8 mouse cellular contexts compared by ENCODE assay signal in the genomic region with DNA sequence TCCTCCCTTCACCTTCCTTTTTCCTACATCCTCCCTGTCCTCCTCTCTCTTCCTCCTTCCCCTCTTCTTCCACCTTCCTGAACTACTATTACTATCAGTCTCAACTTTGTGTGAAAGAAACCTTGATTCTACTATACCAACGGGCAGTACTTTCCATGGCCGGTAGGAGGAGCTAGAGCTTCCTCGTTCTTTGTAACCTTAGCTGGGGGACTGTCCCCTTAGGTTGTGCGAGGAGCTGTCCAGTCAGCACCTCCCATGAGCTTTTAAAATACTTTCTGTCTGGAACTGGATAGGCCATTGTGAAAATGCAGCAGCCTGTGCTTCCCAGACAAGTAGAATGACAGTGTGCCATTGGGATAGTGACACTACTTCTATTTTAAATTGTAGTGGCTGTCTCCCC. TPM values are rescaled to one million over a fixed set of nuclear protein-coding genes. Genes with fewer than 3 reads are reported as not detected.
DNase-seq lines count a peak whose midpoint lies in the region; ATAC-seq and TF ChIP-seq lines count a peak whose summit lies in the region.

No protein-coding gene starts in this region.

- no peak for ATAC-seq in neural tube, embryonic 15.5 days (ENCODE audit: low FRiP score)
- ATAC-seq in inflammation-experienced regulatory T-cells, adult 6 months = no peak

- TF ChIP-seq CTCF in cortical plate, adult 2 months (IDR thresholded peaks at IDR 0.05; ENCODE audit: extremely low read depth, insufficient read depth, low read length) = peak; percentile 68
- 0 out of 2 replicates have a peak, but pooled peaks have one; percentile 31 for TF ChIP-seq CTCF in olfactory bulb, adult 2 months (IDR thresholded peaks at IDR 0.05; ENCODE audit: insufficient read depth, low read depth, low read length)

- no peaks in the 10 kb centered on the region for H3K36me3 ChIP-seq in neural tube, embryonic 15.5 days

- H3K27ac ChIP-seq in neural tube, embryonic 15.5 days (replicated peaks) = no peak overlapping the region
- H3K27ac ChIP-seq in cortical plate, adult 2 months (ENCODE audit: insufficient read depth, low read length) = no peak overlapping the region
- H3K27ac ChIP-seq in olfactory bulb, adult 2 months (ENCODE audit: insufficient read depth, low read depth, low read length) = no peak overlapping the region

- peaks cover 18% of the 10 kb centered on the region for H3K4me1 ChIP-seq in neural tube, embryonic 15.5 days
- H3K4me1 ChIP-seq in cortical plate, adult 2 months (ENCODE audit: control insufficient read depth, insufficient read depth, low read length) = no peaks in the 10 kb centered on the region
- H3K4me1 ChIP-seq in olfactory bulb, adult 2 months (ENCODE audit: control insufficient read depth, insufficient read depth, low read length) = peaks cover 7% of the 10 kb centered on the region; the same call in 1 of the 2 replicates

- no peak for TF ChIP-seq POLR2A in cortical plate, adult 2 months (IDR thresholded peaks at IDR 0.05; ENCODE audit: extremely low read depth, insufficient read depth, low read length)
- TF ChIP-seq POLR2A in olfactory bulb, adult 2 months (IDR thresholded peaks at IDR 0.05; ENCODE audit: insufficient read depth, low read depth, low read length) = no peak

- H3K4me2 ChIP-seq in neural tube, embryonic 15.5 days = no peak overlapping the region

- DNase-seq in neural tube, embryonic 10.5 days (ENCODE audit: extremely low spot score, low spot score) = peak; percentile 83
- peak; percentile 67 for DNase-seq in adrenal gland, adult 2 months
- peak; percentile 75 for DNase-seq in hindlimb bud, embryonic 11.5 days (ENCODE audit: extremely low spot score, low read depth, low spot score)
- DNase-seq in left cerebral cortex, postnatal 4 days = peak; percentile 80

- no peak overlapping the region for H3K9ac ChIP-seq in neural tube, embryonic 15.5 days (replicated peaks)

- intact Hi-C loops in left cerebral cortex, postnatal 4 days (cut with DNase I) = loop anchor here (10.0 kb wide), 1 partner anchor 117 kb away; no protein-coding TSS in a partner anchor

- H3K9me3 ChIP-seq in neural tube, embryonic 15.5 days (replicated peaks) = no peaks in the 10 kb centered on the region

- H3K4me3 ChIP-seq in neural tube, embryonic 15.5 days (replicated peaks) = no peak overlapping the region
- no peak overlapping the region for H3K4me3 ChIP-seq in cortical plate, adult 2 months (ENCODE audit: insufficient read depth, low read length)
- no peak overlapping the region for H3K4me3 ChIP-seq in olfactory bulb, adult 2 months (ENCODE audit: insufficient read depth, low read depth, low read length)

- H3K27me3 ChIP-seq in neural tube, embryonic 15.5 days (replicated peaks) = 0 out of 2 replicates have a peak, but pooled peaks cover 3% of the 10 kb centered on the region

- WGBS in neural tube, embryonic 15.5 days = 0% methylated on average over 4 of the region's 4 CpGs
- WGBS in olfactory bulb, adult 2 months = 6% methylated on average over 4 of the region's 4 CpGs

RNA-seq across cellular contexts. Expression of gene Rbfox1, which starts 3.3 kb away (rescaled TPM):
- polyA plus RNA-seq in neural tube, embryonic 15.5 days (2015; fragmentation: Nextera tagmentation; extraction: Ambion mirVana) = 300 and 351 TPM in 2 replicates
- total RNA-seq in adrenal gland, adult 2 months (2021) = 1 to 10 TPM; 1.3 to 1.4 TPM
- polyA plus RNA-seq in adrenal gland, adult 2 months (2012; rRNA removed) = 1.4 and 2.5 TPM in 2 replicates
- polyA plus RNA-seq in cortical plate, adult 2 months (2012; rRNA removed) = 137 and 142 TPM in 2 replicates
- 100 to 1,000 TPM; 244 to 249 TPM for total RNA-seq in left cerebral cortex, postnatal 4 days (2021)
- polyA plus RNA-seq in olfactory bulb, adult 2 months (2012; ENCODE audit: insufficient read depth, insufficient read length, low replicate concordance, missing spikeins) = not detected in 2 replicates
- polyA plus RNA-seq in inflammation-experienced regulatory T-cells, adult 6 months (2017; shearing (Covaris generic)) = not detected
